Mouse (Mus musculus) liver, embryonic 14.5 days (tissue): Measurements from ENCODE around the gene Adgrf5. TPM values are rescaled to one million over a fixed set of nuclear protein-coding genes. Genes with fewer than 3 reads are reported as not detected.

Experiments
- ATAC-seq: fragments of 200-750 bp; cut with Nextera tagmentation; 2 replicates; pipeline ENCODE4 v1.8.0; 2017; ENCODE audit warnings: moderate number of reproducible peaks, mild to moderate bottlenecking, moderate library complexity; ENCODE audit not compliant: insufficient read depth
- DNase-seq, 3 experiments: peaks; one replicate each; pipeline ENCODE4 v3.0.0-alpha.2; 2012 to 2013; ENCODE audit warnings: low read depth in 3 of 3, low spot score in 3 of 3
- H3K27ac ChIP-seq: fragments of 300-500 bp; sonication (generic); 2 replicates; pipeline ENCODE4 v1.5.1; 2014; ENCODE audit warnings: moderate library complexity, mild to moderate bottlenecking, control low read depth, inconsistent platforms
- H3K27me3 ChIP-seq: fragments of 300-500 bp; sonication (generic); 2 replicates; pipeline ENCODE4 v1.6.1; 2014; ENCODE audit warnings: mild to moderate bottlenecking, low read length, moderate library complexity; ENCODE audit not compliant: control insufficient read depth, insufficient read depth
- H3K36me3 ChIP-seq: fragments of 300-500 bp; sonication (generic); replicated peaks from 2 replicates; pipeline ENCODE4 v1.6.1; 2014; ENCODE audit warnings: low read depth; ENCODE audit not compliant: control insufficient read depth, insufficient read depth
- H3K4me1 ChIP-seq, 2 experiments: fragments of 200-500 bp in 1 of 2; fragments of 300-500 bp in 1 of 2; sonication (generic) in 1 of 2; replicated peaks; 2 replicates each; pipeline ENCODE4 v1.6.1; 2012 to 2014; ENCODE audit warnings: antibody characterized with exemption in 1 of 2, inconsistent platforms in 1 of 2, low read length in 1 of 2; ENCODE audit not compliant: control insufficient read depth in 2 of 2, insufficient read depth in 2 of 2
- H3K4me2 ChIP-seq: fragments of 300-500 bp; sonication (generic); 2 replicates; pipeline ENCODE4 v1.6.1; 2014; ENCODE audit warnings: low read depth, mild to moderate bottlenecking, control low read depth, moderate library complexity
- H3K4me3 ChIP-seq, 2 experiments: fragments of 200-500 bp in 1 of 2; fragments of 300-500 bp in 1 of 2; sonication (generic) in 1 of 2; 2 replicates each; pipeline ENCODE4 v1.5.1; 2012 to 2014; ENCODE audit warnings: low read depth in 2 of 2, low read length in 2 of 2, mild to moderate bottlenecking in 2 of 2, control low read depth in 1 of 2, inconsistent platforms in 1 of 2, moderate library complexity in 1 of 2; ENCODE audit not compliant: insufficient read depth in 1 of 2
- H3K9ac ChIP-seq: fragments of 300-500 bp; sonication (generic); replicated peaks from 2 replicates; pipeline ENCODE4 v1.6.1; 2014; ENCODE audit warnings: mild to moderate bottlenecking, control low read depth, moderate library complexity
- H3K9me3 ChIP-seq: fragments of 300-500 bp; sonication (generic); 2 replicates; pipeline ENCODE4 v1.6.1; 2016; ENCODE audit warnings: low read length, mixed read lengths; ENCODE audit not compliant: control insufficient read depth
- CTCF ChIP-seq: IDR thresholded peaks from 2 replicates; pipeline ENCODE4 v1.5.1; 2016; ENCODE audit warnings: antibody characterized with exemption, low read depth, control low read depth
- EP300 ChIP-seq: IDR thresholded peaks from 2 replicates; pipeline ENCODE4 v1.6.1; 2016; ENCODE audit warnings: antibody characterized with exemption, low read depth
- WGBS: fragments of 180-500 bp; shearing (Covaris S2); extraction: QIAGEN DNeasy Blood & Tissue Kit; methylation state at CpG from one replicate; pipeline ENCODE4 v1.1.7; 2014; ENCODE audit not compliant: insufficient replicate concordance; 5-methylcytosine and 5-hydroxymethylcytosine counted together
- polyA plus RNA-seq, 2 experiments: library from polyadenylated mRNA; depleted of rRNA in 1 of 2; stranded (reverse) in 1 of 2; unstranded in 1 of 2; fragments of >200 nt; fragmentation: Nextera tagmentation in 1 of 2; extraction: Ambion mirVana in 1 of 2; gene quantifications; 2 replicates each; pipeline versions ENCODE4 v1.2.1 to v1.2.3; 2012 to 2014

Gene Adgrf5
- polyA plus RNA-seq, 2 experiments: 1.5 to 2.3 TPM

DNA sequence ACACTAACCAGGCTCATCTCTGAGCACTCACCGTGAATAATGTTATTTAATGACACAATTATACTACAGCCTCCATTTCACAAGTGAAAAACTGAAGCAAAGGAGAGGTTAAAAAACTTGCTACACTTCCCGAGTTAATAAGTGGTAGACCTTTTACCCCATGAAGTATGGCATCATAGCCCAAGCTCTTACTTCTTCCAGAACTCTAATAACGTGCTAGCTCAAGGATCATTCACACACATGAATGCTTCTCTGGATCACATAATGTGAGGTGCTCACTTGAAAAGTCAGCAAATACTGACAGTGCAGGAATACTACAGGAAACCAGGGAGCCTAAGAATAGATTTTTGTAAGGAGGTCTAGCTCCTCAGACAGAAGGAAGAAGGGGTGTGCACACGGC is 12.4 kb downstream of the Adgrf5 start:
- no peaks in the 10 kb centered on the region for H3K36me3 ChIP-seq
- H3K4me3 ChIP-seq: no peak overlapping the region
- no peak overlapping the region for H3K9ac ChIP-seq
- ATAC-seq (no peak), DNase-seq (no peak)
- no peak overlapping the region for H3K4me2 ChIP-seq
- 0 out of 4 replicates have a peak, but pooled peaks cover 0 to 5% of the 10 kb centered on the region in 2 experiments for H3K4me1 ChIP-seq
- H3K9me3 ChIP-seq: no peaks in the 10 kb centered on the region
- no peaks in the 10 kb centered on the region for H3K27me3 ChIP-seq
- 56% methylated on average over 4 of the region's 4 CpGs for WGBS
- no peak overlapping the region for H3K27ac ChIP-seq
- TF ChIP-seq EP300 (no peak), CTCF (no peak)

GRCm38 (mm10) chr17:43374020-43374419 is 13.8 kb downstream of the Adgrf5 start:
- DNase-seq (no peak), ATAC-seq (no peak)
- H3K9ac ChIP-seq: no peak overlapping the region
- no peak for TF ChIP-seq EP300
- no peak for TF ChIP-seq CTCF
- 0 out of 4 replicates have a peak, but pooled peaks cover 0 to 5% of the 10 kb centered on the region in 2 experiments for H3K4me1 ChIP-seq
- no peak overlapping the region for H3K4me3 ChIP-seq
- no peaks in the 10 kb centered on the region for H3K9me3 ChIP-seq
- no peak overlapping the region for H3K27ac ChIP-seq
- H3K4me2 ChIP-seq: no peak overlapping the region
- no peaks in the 10 kb centered on the region for H3K27me3 ChIP-seq
- 13% methylated on average over 4 of the region's 4 CpGs for WGBS
- H3K36me3 ChIP-seq: no peaks in the 10 kb centered on the region

DNA sequence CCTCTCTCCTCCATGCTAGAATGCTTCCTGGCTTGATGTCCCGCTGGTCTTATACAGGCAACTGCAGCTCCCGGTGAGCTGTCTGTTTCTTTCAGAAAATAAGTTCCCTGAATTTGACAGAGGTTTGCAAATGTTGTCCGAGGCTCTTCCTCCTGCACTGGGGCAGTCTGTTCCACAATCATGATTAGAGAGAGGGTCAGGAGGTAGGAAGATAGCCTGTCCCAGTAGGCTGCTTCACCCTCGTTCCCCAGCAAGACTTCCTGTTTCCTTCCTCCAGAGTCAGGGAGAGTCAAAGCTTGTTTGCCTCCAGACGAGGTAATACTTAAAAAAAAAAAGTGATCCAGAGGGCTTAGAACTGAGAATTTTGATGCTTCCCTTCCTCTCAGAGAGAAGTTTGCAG is 16.3 kb downstream of the Adgrf5 start:
- DNase-seq: no peak
- Histone ChIP-seq H3K36me3 (no peaks in the 10 kb centered on the region), H3K9me3 (no peaks in the 10 kb centered on the region), H3K9ac (no peak overlapping the region), H3K4me1 (0 out of 4 replicates have a peak, but pooled peaks cover 0 to 5% of the 10 kb centered on the region in 2 experiments), H3K4me2 (no peak overlapping the region), H3K4me3 (no peak overlapping the region), H3K27me3 (no peaks in the 10 kb centered on the region), H3K27ac (no peak overlapping the region)
- no peak for ATAC-seq
- WGBS: 13% methylated on average over 5 of the region's 5 CpGs
- no peak for TF ChIP-seq EP300
- no peak for TF ChIP-seq CTCF

GRCm38 (mm10) chr17:43378703-43379102 is 18.5 kb downstream of the Adgrf5 start:
- DNase-seq (no peak), ATAC-seq (no peak)
- H3K27me3 ChIP-seq: no peaks in the 10 kb centered on the region
- no peaks in the 10 kb centered on the region for H3K9me3 ChIP-seq
- TF ChIP-seq EP300 (no peak), CTCF (no peak)
- H3K4me1 ChIP-seq: 0 out of 4 replicates have a peak, but pooled peaks cover 0 to 5% of the 10 kb centered on the region in 2 experiments
- H3K36me3 ChIP-seq: no peaks in the 10 kb centered on the region
- WGBS: 56% methylated on average over 5 of the region's 5 CpGs
- no peak overlapping the region for H3K9ac ChIP-seq
- no peak overlapping the region for H3K27ac ChIP-seq
- H3K4me2 ChIP-seq: no peak overlapping the region
- H3K4me3 ChIP-seq: no peak overlapping the region

- Histone ChIP-seq H3K4me3 (no peak overlapping the region), H3K27ac (no peak overlapping the region), H3K4me2 (no peak overlapping the region), H3K9ac (no peak overlapping the region), H3K4me1 (peaks cover 0 to 2% of the 10 kb centered on the region in 2 experiments; a peak in 2 of 4 replicates), H3K27me3 (no peaks in the 10 kb centered on the region), H3K36me3 (no peaks in the 10 kb centered on the region), H3K9me3 (no peaks in the 10 kb centered on the region)
- no peak for TF ChIP-seq CTCF
- no peak for TF ChIP-seq EP300
- 68% methylated on average over 5 of the region's 5 CpGs for whole genome bisulfite sequencing
- ATAC-seq: no peak
- DNase-seq: no peak
Measured at GRCm38 (mm10) chr17:43386331-43386730, 26.1 kb downstream of the Adgrf5 start.
